Mouse (Mus musculus): Measurements from ENCODE around the gene Zdhhc23. TPM values are rescaled to one million over a fixed set of nuclear protein-coding genes. Genes with fewer than 3 reads are reported as not detected.

The Zdhhc23 gene
- 1.6 and 2.3 TPM in 2 replicates for polyA plus RNA-seq (2012; rRNA removed)

- peak; percentile 42 for DNase-seq
- no peaks in the 10 kb centered on the region for H3K4me1 ChIP-seq (ENCODE audit: control insufficient read depth, insufficient read depth, low read length)
- under 1% methylated on average over 100 of the region's 103 CpGs for WGBS
- TF ChIP-seq POLR2A (IDR thresholded peaks at IDR 0.05; ENCODE audit: borderline replicate concordance, extremely low read depth, low read depth, low read length) (no peak), CTCF (IDR thresholded peaks at IDR 0.05; ENCODE audit: insufficient read depth, low read length) (no peak)
- peak within 1 kb of the TSS; percentile 63 for H3K4me3 ChIP-seq (replicated peaks; ENCODE audit: extremely low read depth, low read depth, low read length)
Observed at GRCm38 (mm10) chr16:43979328-43980109, at the start of gene Zdhhc23. Zdhhc23 (minus strand) TSS chr16:43979791.

- Histone ChIP-seq H3K4me3 (replicated peaks; ENCODE audit: extremely low read depth, low read depth, low read length) (no peak overlapping the region), H3K4me1 (ENCODE audit: control insufficient read depth, insufficient read depth, low read length) (no peaks in the 10 kb centered on the region)
- 19% methylated on average over 2 of the region's 2 CpGs for WGBS
- no peak for DNase-seq
- TF ChIP-seq CTCF (IDR thresholded peaks at IDR 0.05; ENCODE audit: insufficient read depth, low read length) (no peak), POLR2A (IDR thresholded peaks at IDR 0.05; ENCODE audit: borderline replicate concordance, extremely low read depth, low read depth, low read length) (no peak)
Observed at GRCm38 (mm10) chr16:44029273-44029672, 49.7 kb upstream of the Zdhhc23 start.

GRCm38 (mm10) chr16:44026822-44027221, 47.2 kb upstream of the Zdhhc23 start:
- DNase-seq, result no peak
- 78% methylated on average over 9 of the region's 9 CpGs for WGBS
- Histone ChIP-seq H3K4me1 (ENCODE audit: control insufficient read depth, insufficient read depth, low read length) (no peaks in the 10 kb centered on the region), H3K4me3 (replicated peaks; ENCODE audit: extremely low read depth, low read depth, low read length) (no peak overlapping the region)
- TF ChIP-seq CTCF (IDR thresholded peaks at IDR 0.05; ENCODE audit: insufficient read depth, low read length) (no peak), POLR2A (IDR thresholded peaks at IDR 0.05; ENCODE audit: borderline replicate concordance, extremely low read depth, low read depth, low read length) (no peak)

- TF ChIP-seq POLR2A (IDR thresholded peaks at IDR 0.05; ENCODE audit: borderline replicate concordance, extremely low read depth, low read depth, low read length), result no peak
- TF ChIP-seq CTCF (IDR thresholded peaks at IDR 0.05; ENCODE audit: insufficient read depth, low read length), result no peak
- no peak for DNase-seq
- H3K4me3 ChIP-seq (replicated peaks; ENCODE audit: extremely low read depth, low read depth, low read length), result no peak overlapping the region
- no peaks in the 10 kb centered on the region for H3K4me1 ChIP-seq (ENCODE audit: control insufficient read depth, insufficient read depth, low read length)
- WGBS, result 57% methylated on average over 6 of the region's 6 CpGs
Observed at GRCm38 (mm10) chr16:44026210-44026609, 46.6 kb upstream of the Zdhhc23 start.

- Histone ChIP-seq H3K4me3 (replicated peaks; ENCODE audit: extremely low read depth, low read depth, low read length) (no peak overlapping the region), H3K4me1 (ENCODE audit: control insufficient read depth, insufficient read depth, low read length) (no peaks in the 10 kb centered on the region; the same call in 1 of the 2 replicates)
- 56% methylated on average over 2 of the region's 2 CpGs for WGBS
- DNase-seq, result no peak
- TF ChIP-seq CTCF (IDR thresholded peaks at IDR 0.05; ENCODE audit: insufficient read depth, low read length), result no peak
- no peak for TF ChIP-seq POLR2A (IDR thresholded peaks at IDR 0.05; ENCODE audit: borderline replicate concordance, extremely low read depth, low read depth, low read length)
Observed at GRCm38 (mm10) chr16:44018986-44019548, 39.5 kb upstream of the Zdhhc23 start.

- no peaks in the 10 kb centered on the region; the same call in 1 of the 2 replicates for H3K4me1 ChIP-seq (ENCODE audit: control insufficient read depth, insufficient read depth, low read length)
- no peak overlapping the region for H3K4me3 ChIP-seq (replicated peaks; ENCODE audit: extremely low read depth, low read depth, low read length)
- WGBS, result 23% methylated on average over 7 of the region's 7 CpGs
- TF ChIP-seq CTCF (IDR thresholded peaks at IDR 0.05; ENCODE audit: insufficient read depth, low read length) (no peak), POLR2A (IDR thresholded peaks at IDR 0.05; ENCODE audit: borderline replicate concordance, extremely low read depth, low read depth, low read length) (no peak)
- no peak for DNase-seq
Observed at GRCm38 (mm10) chr16:44018372-44018771, 38.8 kb upstream of the Zdhhc23 start.

GRCm38 (mm10) chr16:44017707-44018106, 38.1 kb upstream of the Zdhhc23 start:
- no peaks in the 10 kb centered on the region; the same call in 1 of the 2 replicates for H3K4me1 ChIP-seq (ENCODE audit: control insufficient read depth, insufficient read depth, low read length)
- DNase-seq, result no peak
- no peak for TF ChIP-seq POLR2A (IDR thresholded peaks at IDR 0.05; ENCODE audit: borderline replicate concordance, extremely low read depth, low read depth, low read length)
- TF ChIP-seq CTCF (IDR thresholded peaks at IDR 0.05; ENCODE audit: insufficient read depth, low read length), result no peak
- no peak overlapping the region for H3K4me3 ChIP-seq (replicated peaks; ENCODE audit: extremely low read depth, low read depth, low read length)
- 90% methylated on average over 4 of the region's 4 CpGs for WGBS

GRCm38 (mm10) chr16:44016164-44016563, 36.6 kb upstream of the Zdhhc23 start:
- WGBS, result 12% methylated on average over 11 of the region's 11 CpGs
- DNase-seq, result peak; percentile 65
- Histone ChIP-seq H3K4me3 (replicated peaks; ENCODE audit: extremely low read depth, low read depth, low read length) (peak overlapping the region; percentile 46), H3K4me1 (ENCODE audit: control insufficient read depth, insufficient read depth, low read length) (no peaks in the 10 kb centered on the region; the same call in 1 of the 2 replicates)
- no peak for TF ChIP-seq POLR2A (IDR thresholded peaks at IDR 0.05; ENCODE audit: borderline replicate concordance, extremely low read depth, low read depth, low read length)
- no peak for TF ChIP-seq CTCF (IDR thresholded peaks at IDR 0.05; ENCODE audit: insufficient read depth, low read length)

- no peaks in the 10 kb centered on the region; the same call in 1 of the 2 replicates for H3K4me1 ChIP-seq (ENCODE audit: control insufficient read depth, insufficient read depth, low read length)
- H3K4me3 ChIP-seq (replicated peaks; ENCODE audit: extremely low read depth, low read depth, low read length), result peak overlapping the region; percentile 46
- DNase-seq, result no peak
- no peak for TF ChIP-seq CTCF (IDR thresholded peaks at IDR 0.05; ENCODE audit: insufficient read depth, low read length)
- no peak for TF ChIP-seq POLR2A (IDR thresholded peaks at IDR 0.05; ENCODE audit: borderline replicate concordance, extremely low read depth, low read depth, low read length)
- 51% methylated on average over 16 of the region's 16 CpGs for WGBS
Observed at GRCm38 (mm10) chr16:44015416-44016158, 36.0 kb upstream of the Zdhhc23 start.

All from lung, adult 2 months (tissue).